Mouse (Mus musculus) midbrain, postnatal 0 days (tissue): Measurements from ENCODE around the gene Ppm1d. TPM values are rescaled to one million over a fixed set of nuclear protein-coding genes. Genes with fewer than 3 reads are reported as not detected.

Experiments used
- ATAC-seq: fragments of 200-750 bp; cut with Nextera tagmentation; 2 replicates; pipeline ENCODE4 v1.8.0; 2017; ENCODE audit warnings: moderate number of reproducible peaks, mild to moderate bottlenecking, moderate TSS enrichment, moderate library complexity; ENCODE audit not compliant: low FRiP score
- DNase-seq: peaks from one replicate; pipeline ENCODE4 v3.0.0-alpha.2; 2015; ENCODE audit warnings: low spot score
- H3K27ac ChIP-seq: fragments of 300-500 bp; sonication (generic); 2 replicates; pipeline ENCODE4 v1.5.1; 2014; ENCODE audit warnings: low read depth, mild to moderate bottlenecking, low read length, mixed read lengths
- H3K27me3 ChIP-seq: fragments of 300-500 bp; sonication (generic); 2 replicates; pipeline ENCODE4 v1.6.1; 2014; ENCODE audit warnings: low read length, control low read depth, mixed read lengths; ENCODE audit not compliant: insufficient read depth
- H3K36me3 ChIP-seq: fragments of 300-500 bp; sonication (generic); 2 replicates; pipeline ENCODE4 v1.6.1; 2014; ENCODE audit warnings: low read length, control low read depth, mixed read lengths; ENCODE audit not compliant: insufficient read depth
- H3K4me1 ChIP-seq: fragments of 300-500 bp; sonication (generic); 2 replicates; pipeline ENCODE4 v1.6.1; 2014; ENCODE audit warnings: mild to moderate bottlenecking, control low read depth, antibody characterized with exemption, low read length, mixed read lengths; ENCODE audit not compliant: insufficient read depth
- H3K4me2 ChIP-seq: fragments of 300-500 bp; sonication (generic); 2 replicates; pipeline ENCODE4 v1.6.1; 2014; ENCODE audit warnings: low read depth, mild to moderate bottlenecking, low read length, mixed read lengths; ENCODE audit not compliant: poor library complexity, severe bottlenecking
- H3K4me3 ChIP-seq: fragments of 300-500 bp; sonication (generic); 2 replicates; pipeline ENCODE4 v1.5.1; 2014; ENCODE audit warnings: low read depth, mild to moderate bottlenecking, low read length, moderate library complexity
- H3K9ac ChIP-seq: fragments of 300-500 bp; sonication (generic); replicated peaks from 2 replicates; pipeline ENCODE4 v1.6.1; 2014; ENCODE audit warnings: mild to moderate bottlenecking, low read length, moderate library complexity, mixed read lengths; ENCODE audit not compliant: poor library complexity, severe bottlenecking
- H3K9me3 ChIP-seq: fragments of 300-500 bp; sonication (generic); 2 replicates; pipeline ENCODE4 v1.6.1; 2016; ENCODE audit warnings: low read length, control low read depth
- CTCF ChIP-seq: IDR thresholded peaks from 2 replicates; pipeline ENCODE4 v1.5.1; 2016; ENCODE audit warnings: antibody characterized with exemption, mild to moderate bottlenecking
- WGBS: fragments of 180-500 bp; shearing (Covaris S2); extraction: QIAGEN DNeasy Blood & Tissue Kit; methylation state at CpG from one replicate; pipeline ENCODE4 v1.1.7; 2014; 5-methylcytosine and 5-hydroxymethylcytosine counted together
- polyA plus RNA-seq: library from polyadenylated mRNA; unstranded; fragments of >200 nt; fragmentation: Nextera tagmentation; extraction: Ambion mirVana; gene quantifications from 2 replicates; pipeline ENCODE4 v1.2.1, GENCODE M21; 2015
- total RNA-seq: library from RNA; depleted of rRNA; stranded (reverse); fragments of >200 nt; gene quantifications from 2 replicates; pipeline ENCODE4 v1.2.3, GENCODE M21; 2014; rRNA removed

The Ppm1d gene
- total and polyA plus RNA-seq, 2 experiments from 2014 or later, result 12.6 to 17.3 TPM

DNA sequence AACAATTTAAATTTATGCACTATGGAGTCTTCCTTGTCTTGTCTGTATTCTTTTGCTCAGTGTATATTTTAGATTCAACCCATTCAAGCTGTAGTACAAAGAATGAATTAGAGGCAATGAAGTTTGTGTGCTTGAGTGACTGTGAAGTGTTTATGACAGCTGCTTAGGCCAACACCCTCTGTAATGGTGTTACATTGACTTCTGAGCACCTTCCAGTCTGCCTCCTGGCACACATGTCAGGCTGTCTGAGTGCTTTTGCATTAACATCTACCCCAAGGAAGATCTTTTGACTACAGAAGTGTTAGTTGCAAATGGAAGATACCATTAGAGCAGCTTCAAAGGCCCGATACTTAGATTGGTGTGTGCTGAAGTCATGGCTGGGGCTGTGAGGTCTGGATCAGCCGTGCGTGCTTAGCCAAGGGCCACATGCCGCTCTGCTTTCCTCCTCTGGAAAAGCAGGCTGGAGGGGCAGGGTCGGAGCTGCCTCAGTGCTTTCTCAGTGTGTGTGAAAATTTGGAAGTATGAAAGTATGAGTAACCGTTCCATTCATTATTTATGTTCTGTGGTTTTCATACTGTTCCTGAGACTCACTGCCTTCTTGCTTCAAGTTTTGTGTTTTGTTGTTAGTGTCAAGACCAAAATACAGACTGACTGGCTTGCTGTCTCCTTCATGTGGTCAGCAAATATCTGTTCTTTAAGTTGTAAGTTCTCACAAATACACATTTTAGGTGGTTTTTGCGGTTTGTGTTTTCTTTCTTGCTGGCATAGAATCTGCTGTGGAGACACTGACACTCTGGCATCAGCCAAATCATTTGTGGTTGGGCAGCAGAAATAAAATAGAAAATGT, 73.2 kb downstream of the Ppm1d start:
- no peak for ATAC-seq

DNA sequence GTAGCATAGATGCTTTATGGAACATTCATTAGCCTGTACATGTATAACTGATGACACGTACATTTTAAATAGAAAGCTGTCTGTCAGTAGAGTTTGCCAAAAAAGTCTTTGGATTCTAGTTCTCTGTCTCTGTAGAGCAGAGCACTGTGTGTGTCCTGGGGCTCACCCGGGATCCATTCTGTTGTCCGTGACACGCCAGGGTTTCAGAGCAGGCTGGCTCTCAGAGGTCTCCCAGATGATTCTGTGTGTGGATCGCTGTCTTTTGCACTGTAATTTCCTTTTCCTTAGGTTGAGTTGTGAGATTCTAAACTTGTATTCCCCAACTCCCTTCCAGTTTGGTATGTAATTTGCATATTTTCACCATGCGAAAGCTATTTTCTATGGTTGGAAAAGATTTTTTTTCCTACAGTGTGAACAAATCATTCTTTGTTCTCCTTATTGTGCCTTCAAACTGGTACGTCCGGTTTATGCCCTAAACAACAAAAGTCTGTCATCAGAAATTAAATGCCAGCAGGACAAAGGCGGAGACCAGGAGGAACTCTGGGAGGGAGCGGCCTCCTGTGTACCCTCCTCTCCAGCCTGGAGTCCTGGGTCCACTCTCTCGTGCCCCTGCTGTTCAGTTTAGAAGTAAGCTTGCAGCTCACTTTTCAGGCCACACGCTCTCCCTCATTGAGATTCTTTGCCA, 81.3 kb downstream of the Ppm1d start:
- 34% methylated on average over 12 of the region's 12 CpGs for WGBS
- H3K4me3 ChIP-seq, result no peak overlapping the region
- no peak overlapping the region for H3K9ac ChIP-seq
- no peak overlapping the region for H3K4me2 ChIP-seq
- H3K4me1 ChIP-seq, result no peaks in the 10 kb centered on the region
- DNase-seq, result peak; percentile 8
- no peak for ATAC-seq
- no peak overlapping the region for H3K27ac ChIP-seq
- no peaks in the 10 kb centered on the region for H3K27me3 ChIP-seq
- H3K9me3 ChIP-seq, result no peaks in the 10 kb centered on the region
- no peaks in the 10 kb centered on the region for H3K36me3 ChIP-seq
- TF ChIP-seq CTCF, result no peak

More for the DNA sequence above, 73.2 kb downstream of the Ppm1d start:
- Histone ChIP-seq H3K27me3 (no peaks in the 10 kb centered on the region), H3K9ac (no peak overlapping the region), H3K9me3 (no peaks in the 10 kb centered on the region), H3K4me1 (no peaks in the 10 kb centered on the region), H3K4me2 (no peak overlapping the region), H3K4me3 (no peak overlapping the region), H3K27ac (no peak overlapping the region), H3K36me3 (no peaks in the 10 kb centered on the region)
- 80% methylated on average over 7 of the region's 7 CpGs for WGBS
- no peak for TF ChIP-seq CTCF
- no peak for DNase-seq

DNA sequence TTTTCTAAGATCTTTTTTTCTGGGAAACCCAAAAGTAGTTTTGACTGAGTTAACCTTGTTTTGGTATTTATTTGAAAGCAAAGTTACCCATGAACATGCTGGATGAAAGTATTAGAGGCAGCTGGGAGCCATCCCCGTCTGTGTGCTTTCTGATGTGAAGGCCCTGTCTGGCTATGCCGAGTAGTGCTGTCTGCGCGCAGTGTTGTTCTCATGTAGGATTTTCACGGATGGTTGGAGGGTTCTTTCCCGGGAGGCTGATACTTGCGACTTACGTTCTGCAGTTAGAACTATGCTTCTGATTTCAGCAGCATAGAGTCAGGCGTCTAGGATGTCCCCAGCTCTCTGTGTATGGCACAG, 81.8 kb downstream of the Ppm1d start:
- WGBS, result 31% methylated on average over 9 of the region's 9 CpGs
- DNase-seq, result peak; percentile 22
- Histone ChIP-seq H3K9ac (no peak overlapping the region; the same call in 1 of the 2 replicates), H3K4me1 (no peaks in the 10 kb centered on the region), H3K4me3 (no peak overlapping the region), H3K27me3 (no peaks in the 10 kb centered on the region), H3K4me2 (no peak overlapping the region), H3K36me3 (no peaks in the 10 kb centered on the region), H3K27ac (no peak overlapping the region), H3K9me3 (no peaks in the 10 kb centered on the region)
- no peak for TF ChIP-seq CTCF
- ATAC-seq, result no peak

DNA sequence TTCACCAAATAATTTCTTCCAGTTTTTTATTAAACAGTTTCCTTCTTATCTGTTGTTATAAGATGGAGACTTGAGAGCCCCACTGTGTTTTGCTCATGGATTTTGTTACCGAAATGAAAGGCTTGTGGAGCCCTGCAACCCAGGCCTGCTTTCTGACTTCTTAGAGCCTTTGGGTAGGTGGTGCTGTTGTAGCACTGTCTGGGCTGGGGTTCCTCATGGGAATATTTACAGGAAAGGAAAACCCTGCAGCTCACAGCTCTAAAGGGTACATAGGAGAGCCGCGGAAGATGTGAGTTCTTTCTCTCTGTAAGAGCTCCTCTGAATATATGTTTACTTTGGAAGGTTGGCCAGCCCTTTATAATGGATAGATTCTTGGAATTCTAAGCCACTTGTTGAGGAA, 82.9 kb downstream of the Ppm1d start:
- Histone ChIP-seq H3K27me3 (no peaks in the 10 kb centered on the region), H3K4me2 (no peak overlapping the region), H3K36me3 (no peaks in the 10 kb centered on the region), H3K9me3 (no peaks in the 10 kb centered on the region), H3K4me3 (no peak overlapping the region), H3K4me1 (no peaks in the 10 kb centered on the region), H3K27ac (no peak overlapping the region), H3K9ac (no peak overlapping the region)
- ATAC-seq (no peak), DNase-seq (peak; percentile 26)
- TF ChIP-seq CTCF, result peak; percentile 39
- 60% methylated on average over 3 of the region's 3 CpGs for WGBS

GRCm38 (mm10) chr11:85395361-85395760, 84.3 kb downstream of the Ppm1d start:
- no peak for TF ChIP-seq CTCF
- H3K4me3 ChIP-seq, result no peak overlapping the region
- 37% methylated on average over 7 of the region's 7 CpGs for WGBS
- no peak for ATAC-seq
- H3K4me1 ChIP-seq, result no peaks in the 10 kb centered on the region
- H3K27me3 ChIP-seq, result no peaks in the 10 kb centered on the region
- H3K36me3 ChIP-seq, result no peaks in the 10 kb centered on the region
- H3K4me2 ChIP-seq, result no peak overlapping the region
- no peak for DNase-seq
- H3K27ac ChIP-seq, result no peak overlapping the region
- no peak overlapping the region for H3K9ac ChIP-seq
- no peaks in the 10 kb centered on the region for H3K9me3 ChIP-seq

Other genes with a start within 250 kb of the Ppm1d start
- 57.3 and 61.7 TPM in 2 replicates for gene Usp32, start 171.1 kb upstream of the Ppm1d start, total RNA-seq
- gene Usp32, start 171.1 kb upstream of the Ppm1d start, polyA plus RNA-seq, result 9.5 and 12.0 TPM in 2 replicates
- gene 1700125H20Rik, start 140.8 kb upstream of the Ppm1d start, total RNA-seq, result not detected in 2 replicates
- 2.1 and 2.8 TPM in 2 replicates for gene 1700125H20Rik, start 140.8 kb upstream of the Ppm1d start, polyA plus RNA-seq
- 61.0 and 70.6 TPM in 2 replicates for gene Appbp2, start 76.1 kb upstream of the Ppm1d start, total RNA-seq
- gene Appbp2, start 76.1 kb upstream of the Ppm1d start, polyA plus RNA-seq, result 43.2 and 44.1 TPM in 2 replicates
- 34.7 and 36.3 TPM in 2 replicates for gene Bcas3, start 41.9 kb downstream of the Ppm1d start, total RNA-seq
- gene Bcas3, start 41.9 kb downstream of the Ppm1d start, polyA plus RNA-seq, result 28.4 and 32.7 TPM in 2 replicates